Mouse (Mus musculus): ENCODE measurements around the gene Slc16a1. TPM values are rescaled to one million over a fixed set of nuclear protein-coding genes. Genes with fewer than 3 reads are reported as not detected.

Gene Slc16a1
- total RNA-seq (2012; rRNA removed) (60.3 and 80.5 TPM in 2 replicates), total RNA-seq (2014; rRNA removed) (192 and 199 TPM in 2 replicates), polyA plus RNA-seq (2012; ENCODE audit: insufficient read length, low read depth) (95.5 and 97.5 TPM in 2 replicates)

- peak; percentile 85 for DNase-seq (ENCODE audit: extremely low read depth)
- in situ Hi-C loops (cut with MboI; ENCODE audit: low pct_ligation_motif_present, low pct_unique_long_range_greater_than_20kb, low sequenced_read_pairs) (no loop called here), dilution Hi-C loops (cut with MboI; ENCODE audit: extremely low pct_ligation_motif_present, extremely low pct_unique_long_range_greater_than_20kb, low sequenced_read_pairs) (no loop called here)
- Histone ChIP-seq H3K9ac (ENCODE audit: insufficient read depth, low read depth) (peak within 1 kb of the TSS; percentile 74), H3K4me3 (replicated peaks in 1 of 3; ENCODE audit: low read depth in 2 of 3, low read length in 2 of 3, poor library complexity in 1 of 3) (peak within 1 kb of the TSS; percentile 80 to 92 (median 89)), H3K27ac (ENCODE audit: insufficient read depth, low read depth) (peak within 1 kb of the TSS; percentile 26), H3K4me2 (ENCODE audit: insufficient read depth, low read depth, poor library complexity, severe bottlenecking) (peak within 1 kb of the TSS; percentile 98), H3K9me3 (replicated peaks; ENCODE audit: low read length) (no peaks in the 10 kb centered on the region), H3K79me2 (replicated peaks; ENCODE audit: control insufficient read depth, extremely low read depth, insufficient read depth, poor library complexity, severe bottlenecking) (peaks cover 41% of the 10 kb centered on the region), H3K4me1 (ENCODE audit: control insufficient read depth in 1 of 2, insufficient read depth in 2 of 2) (peaks cover 2 to 39% of the 10 kb centered on the region in 2 experiments; a peak in 3 of 4 replicates), H3K27me3 (replicated peaks) (no peaks in the 10 kb centered on the region), H3K36me3 (replicated peaks in 1 of 2; ENCODE audit: control insufficient read depth in 1 of 2, insufficient read depth in 1 of 2, low read length in 1 of 2) (peaks cover 0 to 3% of the 10 kb centered on the region in 2 experiments)
- peak; percentile 99 for TF ChIP-seq NELFE (IDR thresholded peaks at IDR 0.05; ENCODE audit: low read depth, low read length)
- TF ChIP-seq CHD1 (IDR thresholded peaks at IDR 0.05; ENCODE audit: low read depth, low read length), result no peak
- no peak for TF ChIP-seq SMC3 (IDR thresholded peaks at IDR 0.05; ENCODE audit: low read depth, low read length)
- TF ChIP-seq RAD21 (IDR thresholded peaks at IDR 0.05; ENCODE audit: low read depth, low read length), result no peak
- TF ChIP-seq MEF2A (IDR thresholded peaks at IDR 0.05; ENCODE audit: borderline replicate concordance, low read depth, low read length), result peak; percentile 57
- no peak for TF ChIP-seq ZKSCAN1 (IDR thresholded peaks at IDR 0.05; ENCODE audit: borderline replicate concordance, low read depth, low read length)
- no peak for TF ChIP-seq JUN (IDR thresholded peaks at IDR 0.05; ENCODE audit: insufficient read depth, low read depth, low read length)
- TF ChIP-seq HCFC1 (IDR thresholded peaks at IDR 0.05; ENCODE audit: low read depth, low read length), result peak; percentile 53
- TF ChIP-seq MYC (IDR thresholded peaks at IDR 0.05; ENCODE audit: low read depth, low read length), result no peak
- no peak for TF ChIP-seq CTCF (conservative IDR thresholded peaks at IDR 0.05 in 1 of 2, IDR thresholded peaks at IDR 0.05 in 1 of 2; ENCODE audit: low read depth in 2 of 2, low read length in 2 of 2)
- no peak for TF ChIP-seq ZC3H11A (IDR thresholded peaks at IDR 0.05; ENCODE audit: low read depth, low read length)
- TF ChIP-seq UBTF (IDR thresholded peaks at IDR 0.05; ENCODE audit: low read depth, low read length), result 0 out of 2 replicates have a peak, but pooled peaks have one; percentile 5
- no peak for TF ChIP-seq GABPA (IDR thresholded peaks at IDR 0.05; ENCODE audit: insufficient replicate concordance, low read depth, low read length)
- TF ChIP-seq TCF12 (IDR thresholded peaks at IDR 0.05; ENCODE audit: low read depth, low read length), result peak; percentile 92
- peak; percentile 98 for TF ChIP-seq ZMIZ1 (IDR thresholded peaks at IDR 0.05; ENCODE audit: low read depth, low read length)
- TF ChIP-seq TBP (conservative IDR thresholded peaks at IDR 0.05; ENCODE audit: low read depth, low read length), result peak; percentile 80
- TF ChIP-seq EP300 (IDR thresholded peaks at IDR 0.05; ENCODE audit: low read length), result no peak
- peak; percentile 51; the same call in 1 of the 2 replicates for TF ChIP-seq ELF1 (IDR thresholded peaks at IDR 0.05; ENCODE audit: low read depth, low read length)
- peak; percentile 78; the same call in 1 of the 2 replicates for TF ChIP-seq RCOR1 (conservative IDR thresholded peaks at IDR 0.05; ENCODE audit: low read depth, low read length)
- TF ChIP-seq PAX5 (IDR thresholded peaks at IDR 0.05; ENCODE audit: low read length), result no peak
- TF ChIP-seq BHLHE40 (IDR thresholded peaks at IDR 0.05; ENCODE audit: low read depth, low read length), result peak; percentile 86
- no peak for TF ChIP-seq ZNF384 (IDR thresholded peaks at IDR 0.05; ENCODE audit: low read depth, low read length)
- TF ChIP-seq USF2 (conservative IDR thresholded peaks at IDR 0.05; ENCODE audit: low read depth, low read length), result no peak; the same call in 1 of the 2 replicates
- no peak for TF ChIP-seq SIN3A (IDR thresholded peaks at IDR 0.05; ENCODE audit: low read length)
- peak; percentile 60; the same call in 1 of the 2 replicates for TF ChIP-seq IRF4 (IDR thresholded peaks at IDR 0.05; ENCODE audit: low read depth, low read length)
- TF ChIP-seq CHD2 (IDR thresholded peaks at IDR 0.05; ENCODE audit: low read length), result no peak
- peak; percentile 81 for TF ChIP-seq MAZ (IDR thresholded peaks at IDR 0.05; ENCODE audit: low read depth, low read length)
- no peak for TF ChIP-seq JUND (conservative IDR thresholded peaks at IDR 0.05; ENCODE audit: low read depth, low read length)
- no peak for TF ChIP-seq E2F4 (IDR thresholded peaks at IDR 0.05; ENCODE audit: insufficient replicate concordance, low read depth, low read length)
- TF ChIP-seq POLR2A (IDR thresholded peaks at IDR 0.05; ENCODE audit: low read depth, low read length), result peak; percentile 99
- TF ChIP-seq ETS1 (conservative IDR thresholded peaks at IDR 0.05; ENCODE audit: low read depth, low read length), result no peak
- TF ChIP-seq MXI1 (IDR thresholded peaks at IDR 0.05; ENCODE audit: low read depth, low read length), result peak; percentile 74
- peak; percentile 89 for TF ChIP-seq USF1 (IDR thresholded peaks at IDR 0.05; ENCODE audit: low read depth, low read length)
- peak; percentile 93; the same call in 1 of the 2 replicates for TF ChIP-seq POLR2AphosphoS2 (IDR thresholded peaks at IDR 0.05; ENCODE audit: low read depth, low read length)
- TF ChIP-seq KAT2A (IDR thresholded peaks at IDR 0.05; ENCODE audit: insufficient replicate concordance, low read length), result no peak
- no peak for TF ChIP-seq MAFK (IDR thresholded peaks at IDR 0.05; ENCODE audit: insufficient replicate concordance, low read length)
- peak; percentile 40 for TF ChIP-seq MAX (IDR thresholded peaks at IDR 0.05; ENCODE audit: low read length)
- TF ChIP-seq NRF1 (IDR thresholded peaks at IDR 0.05; ENCODE audit: low read depth, low read length), result peak; percentile 96
Observed at GRCm38 (mm10) chr3:104638403-104638779, at the start of gene Slc16a1. TSS of gene Slc16a1 (plus strand) at chr3:104638668.
